Mouse (Mus musculus): ENCODE measurements around the gene Syngr3.

DNA sequence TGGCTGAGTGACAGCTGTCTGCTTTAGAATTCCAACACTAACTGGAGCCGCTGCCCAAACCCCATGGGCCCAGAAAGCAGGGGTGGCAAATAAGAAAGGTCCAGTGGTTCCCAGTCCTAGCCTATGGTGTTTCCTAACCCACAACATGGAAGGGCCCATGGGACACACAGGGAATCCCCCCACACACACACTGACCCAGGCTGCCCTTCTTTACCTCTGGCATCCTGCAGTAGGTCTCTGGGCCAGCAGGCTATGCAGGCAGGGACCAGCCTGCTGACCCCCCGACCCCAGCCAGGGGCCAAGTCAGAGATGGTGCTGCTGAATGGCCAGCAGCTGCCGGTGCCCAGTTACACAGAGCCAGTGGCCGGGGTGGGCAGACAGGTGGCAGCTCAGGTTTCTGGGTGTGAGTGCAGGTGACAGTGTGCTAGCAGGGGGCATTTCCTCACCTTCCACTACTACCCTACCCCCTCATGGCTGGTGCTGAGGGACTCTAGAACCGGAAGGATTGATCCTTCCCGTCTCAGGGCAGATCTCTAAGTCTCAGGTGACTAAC is 46.9 kb downstream of the Syngr3 start:
- no peak for TF ChIP-seq POLR2A (IDR thresholded peaks at IDR 0.05; ENCODE audit: control insufficient read depth in 1 of 2, insufficient read depth in 1 of 2, low read depth in 1 of 2, low read length in 2 of 2, poor library complexity in 1 of 2)
- no peak for TF ChIP-seq TBP (IDR thresholded peaks at IDR 0.05; ENCODE audit: low read depth, low read length)
- no peak for TF ChIP-seq ZMIZ1 (IDR thresholded peaks at IDR 0.05; ENCODE audit: low read depth, low read length)
- TF ChIP-seq CTCF (IDR thresholded peaks at IDR 0.05 in 2 of 3, conservative IDR thresholded peaks at IDR 0.05 in 1 of 3; ENCODE audit: control insufficient read depth in 1 of 3, insufficient read depth in 1 of 3, low read depth in 2 of 3, low read length in 3 of 3, poor library complexity in 1 of 3, severe bottlenecking in 1 of 3) = no peak
- no peak for TF ChIP-seq MXI1 (IDR thresholded peaks at IDR 0.05; ENCODE audit: low read depth, low read length)
- no peak for TF ChIP-seq BHLHE40 (IDR thresholded peaks at IDR 0.05; ENCODE audit: borderline replicate concordance, low read depth, low read length)
- TF ChIP-seq ZNF384 (IDR thresholded peaks at IDR 0.05; ENCODE audit: low read depth, low read length) = no peak
- no peak for TF ChIP-seq TCF12 (IDR thresholded peaks at IDR 0.05; ENCODE audit: low read depth, low read length)
- no peak for TF ChIP-seq GATA1 (IDR thresholded peaks at IDR 0.05; ENCODE audit: low read depth, low read length)
- no peak for TF ChIP-seq MAFK (IDR thresholded peaks at IDR 0.05; ENCODE audit: borderline replicate concordance, low read depth, low read length)
- no peak for TF ChIP-seq MAX (IDR thresholded peaks at IDR 0.05; ENCODE audit: low read length)
- no peak for TF ChIP-seq SMC3 (IDR thresholded peaks at IDR 0.05; ENCODE audit: low read depth, low read length)
- TF ChIP-seq ZC3H11A (IDR thresholded peaks at IDR 0.05; ENCODE audit: low read depth, low read length) = no peak
- no peak for TF ChIP-seq EP300 (IDR thresholded peaks at IDR 0.05; ENCODE audit: low read depth in 1 of 2, low read length in 2 of 2)
